ENCODE assay signal across 25 mouse cellular contexts in genomic region chr11:20241311-20241710, GRCm38 (mm10). TPM values are rescaled to one million over a fixed set of nuclear protein-coding genes. Genes with fewer than 3 reads are reported as not detected.
A peak's percentile ranks its signal among the peaks of the same experiment; 100 is the strongest.
DNase-seq lines count a peak whose midpoint lies in the region; TF ChIP-seq lines count a peak whose summit lies in the region.
"Had no signal": no experiment of that assay in that cellular context is flagged by ENCODE, and none has a peak within 500 bp of the region (broad histone marks: within the 10 kb centered on the region; RNA-seq: fewer than 3 reads in every experiment).

No protein-coding gene starts in this region.

- no peaks in the 10 kb centered on the region for H3K27me3 ChIP-seq in heart, embryonic 10.5 days (ENCODE audit: insufficient read depth, poor library complexity, severe bottlenecking)
- H3K27me3 ChIP-seq: CH12.LX; embryonic facial prominence, embryonic 13.5 days; embryonic facial prominence, embryonic 15.5 days; forebrain, embryonic 12.5 days; Patski had no signal

- H3K9me3 ChIP-seq in heart, embryonic 10.5 days = no peaks in the 10 kb centered on the region
- H3K9me3 ChIP-seq: embryonic facial prominence, embryonic 13.5 days; embryonic facial prominence, embryonic 15.5 days; forebrain, embryonic 10.5 days; forebrain, embryonic 12.5 days; G1E had no signal

- WGBS in heart, embryonic 10.5 days = 95% methylated on average over 7 of the region's 7 CpGs

- TF ChIP-seq CTCF in gastrocnemius, adult 2 months (IDR thresholded peaks at IDR 0.05) = no peak

- no peak overlapping the region for H3K4me3 ChIP-seq in gastrocnemius, adult 2 months
- H3K4me3 ChIP-seq in heart, embryonic 10.5 days = no peak overlapping the region
- H3K4me3 ChIP-seq: embryonic facial prominence, embryonic 13.5 days; embryonic facial prominence, embryonic 15.5 days; erythroblast, embryonic 14.5 days; forebrain, embryonic 10.5 days; forebrain, embryonic 12.5 days had no signal

- intact Hi-C loops in gastrocnemius, adult 2 months (cut with DNase I) = no loop called here
- intact Hi-C loops in heart, postnatal 14 days (cut with DNase I) = no loop called here

- H3K27ac ChIP-seq in gastrocnemius, adult 2 months = 0 out of 2 replicates have a peak overlapping the region, but pooled peaks have one; percentile 31
- H3K27ac ChIP-seq in heart, embryonic 10.5 days = no peak overlapping the region
- H3K27ac ChIP-seq: embryonic facial prominence, embryonic 13.5 days; embryonic facial prominence, embryonic 15.5 days; forebrain, embryonic 10.5 days; forebrain, embryonic 12.5 days had no signal

- H3K36me3 ChIP-seq in heart, embryonic 10.5 days = peaks cover 68% of the 10 kb centered on the region

- peaks cover 26% of the 10 kb centered on the region for H3K4me1 ChIP-seq in heart, embryonic 10.5 days

- no peak for DNase-seq in gastrocnemius, adult 2 months
- no peak for DNase-seq in gastrocnemius, postnatal 25 days
- DNase-seq in heart, embryonic 10.5 days (ENCODE audit: low spot score) = peak; percentile 65
- DNase-seq in heart, postnatal 14 days = no peak
- DNase-seq in testis, postnatal 10 days (ENCODE audit: low spot score) = peak; percentile 31
- no peak for DNase-seq in testis, postnatal 14 days (ENCODE audit: low spot score)
- DNase-seq: adrenal gland, adult 8-10 months; adrenal gland, postnatal 14 days; adrenal gland, postnatal 36 days; B cell, adult 2 months; cerebellum, adult 11 months; cerebellum, adult 18-20 months; cerebellum, adult 8-10 months; cerebellum, adult 9-11 months; cerebellum, postnatal 14 days; cerebellum, postnatal 36 days; embryo, embryonic 11 days had no signal

RNA-seq across cellular contexts. Expression of gene Cep68, which starts 7.9 kb away (rescaled TPM):
- total RNA-seq in gastrocnemius, adult 2 months (2021) = 10 to 100 TPM; 30.8 to 36.1 TPM
- total RNA-seq in gastrocnemius, postnatal 25 days (2021) = 10 to 100 TPM; 27.7 to 29.0 TPM
- 39.0 and 40.8 TPM in 2 replicates for polyA plus RNA-seq in heart, embryonic 10.5 days (2016; fragmentation: Nextera tagmentation; extraction: Ambion mirVana)
- 10 to 100 TPM; 42.1 to 48.1 TPM for total RNA-seq in heart, postnatal 14 days (2021)

RNA-seq across cellular contexts. Expression of gene Rab1a, which starts 40.1 kb away (rescaled TPM):
- total RNA-seq in gastrocnemius, adult 2 months (2021) = 10 to 100 TPM; 88.6 to 95.4 TPM
- total RNA-seq in gastrocnemius, postnatal 25 days (2021) = 10 to 100 TPM; 85.8 to 93.1 TPM
- polyA plus RNA-seq in heart, embryonic 10.5 days (2016; fragmentation: Nextera tagmentation; extraction: Ambion mirVana) = 207 and 233 TPM in 2 replicates
- 100 to 1,000 TPM; 134 to 141 TPM for total RNA-seq in heart, postnatal 14 days (2021)

Comparison
In these comparisons a context has a peak if more than half of its experiments do, and no peak if none do; other contexts are left out.
1. DNase-seq: peak in heart, embryonic 10.5 days (single experiment) and testis, postnatal 10 days (single experiment); none in gastrocnemius, adult 2 months (single experiment), gastrocnemius, postnatal 25 days (single experiment), heart, postnatal 14 days (0 of 2) and testis, postnatal 14 days (single experiment).